Mouse (Mus musculus): Measurements from ENCODE around the gene Zfp931. TPM values are rescaled to one million over a fixed set of nuclear protein-coding genes. Genes with fewer than 3 reads are reported as not detected.

Gene Zfp931
- polyA plus RNA-seq, 1 experiment from 2014 or later = 13.9 TPM

Other genes starting within 250 kb of the Zfp931 start
- gene Gm14325, start 238.1 kb downstream of the Zfp931 start, polyA plus RNA-seq (2015; fragmentation: Nextera tagmentation; extraction: Ambion mirVana) = 35.2 and 35.6 TPM in 2 replicates
- gene Gm14327, start 181.4 kb downstream of the Zfp931 start, polyA plus RNA-seq (2015; fragmentation: Nextera tagmentation; extraction: Ambion mirVana) = 4.1 TPM in 2 replicates
- 0.48 and 0.53 TPM in 2 replicates for gene Zfp972, start 152.9 kb downstream of the Zfp931 start, polyA plus RNA-seq (2015; fragmentation: Nextera tagmentation; extraction: Ambion mirVana)
- 19.8 and 21.4 TPM in 2 replicates for gene Gm14326, start 121.2 kb downstream of the Zfp931 start, polyA plus RNA-seq (2015; fragmentation: Nextera tagmentation; extraction: Ambion mirVana)
- 13.0 and 17.2 TPM in 2 replicates for gene Zfp971, start 55.2 kb downstream of the Zfp931 start, polyA plus RNA-seq (2015; fragmentation: Nextera tagmentation; extraction: Ambion mirVana)
- 6.3 and 6.8 TPM in 2 replicates for gene Phactr3, start 40.5 kb upstream of the Zfp931 start, polyA plus RNA-seq (2015; fragmentation: Nextera tagmentation; extraction: Ambion mirVana)